13 mouse cellular contexts compared by ENCODE assay signal in the genomic region with DNA sequence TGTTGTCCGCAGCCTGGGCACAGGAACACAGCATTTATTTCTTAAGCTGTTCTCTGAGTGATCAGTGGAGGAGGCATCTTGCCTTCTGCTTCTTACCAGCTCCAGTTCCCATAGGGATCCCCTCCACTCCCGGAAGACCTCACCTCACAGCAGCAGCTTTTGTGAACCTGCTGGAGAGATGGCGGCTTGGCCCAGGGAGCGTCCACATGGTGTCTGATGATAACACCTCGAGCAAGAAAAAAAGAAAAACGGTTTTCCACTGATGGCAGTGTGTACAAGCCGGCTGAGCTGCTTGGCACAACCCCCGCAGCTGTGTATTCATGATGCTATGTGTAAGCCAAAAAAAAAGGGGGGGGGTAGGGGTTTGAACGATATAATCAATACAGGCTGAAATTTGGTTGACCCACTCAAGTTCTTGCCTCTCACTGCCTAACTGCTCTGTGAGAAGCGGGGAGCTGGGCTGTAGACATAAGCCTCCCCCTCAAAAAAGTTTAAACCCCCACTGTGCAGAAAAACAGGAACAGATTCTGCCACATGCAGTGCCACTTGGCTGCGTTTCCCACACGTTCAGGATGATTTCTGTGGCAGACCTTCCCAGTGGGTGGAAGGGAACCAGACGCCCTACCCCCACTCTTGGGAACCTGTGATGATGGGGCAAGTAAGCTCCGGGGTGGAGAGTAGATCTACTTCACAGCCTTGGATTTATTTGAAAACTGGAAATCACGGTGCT.
DNase-seq lines count a peak whose midpoint lies in the region; ATAC-seq lines count a peak whose summit lies in the region.
"Had no signal": no experiment of that assay in that cellular context is flagged by ENCODE, and none has a peak within 500 bp of the region (broad histone marks: within the 10 kb centered on the region; RNA-seq: fewer than 3 reads in every experiment).

No protein-coding gene starts in this region.

- no peak overlapping the region for H3K27ac ChIP-seq in intestine, embryonic 16.5 days (ENCODE audit: low read length)
- H3K27ac ChIP-seq: embryonic facial prominence, embryonic 13.5 days; stomach, embryonic 15.5 days had no signal

- DNase-seq in spleen, postnatal 36 days (ENCODE audit: low spot score in 2 of 2) = peak; percentile 5 to 8
- DNase-seq in spleen, adult 12 weeks (ENCODE audit: low spot score) = no peak
- peak; percentile 72 to 80 for DNase-seq in frontal cortex, postnatal 36 days (ENCODE audit: low spot score in 2 of 2)
- peak; percentile 65 to 92 for DNase-seq in left cerebral cortex, postnatal 25 days (ENCODE audit: low spot score in 2 of 2)
- no peak for DNase-seq in thymus, postnatal 10 days (ENCODE audit: low spot score in 2 of 2)
- DNase-seq: adrenal gland, adult 8-10 months; kidney, postnatal 14 days; lung, embryonic 14.5 days had no signal

- H3K9me3 ChIP-seq in intestine, embryonic 16.5 days (ENCODE audit: control insufficient read depth, low read length) = no peaks in the 10 kb centered on the region
- H3K9me3 ChIP-seq: embryonic facial prominence, embryonic 13.5 days; stomach, embryonic 15.5 days had no signal

- H3K36me3 ChIP-seq in intestine, embryonic 16.5 days (ENCODE audit: control insufficient read depth, insufficient read depth, low read length) = no peaks in the 10 kb centered on the region
- H3K36me3 ChIP-seq: embryonic facial prominence, embryonic 13.5 days; stomach, embryonic 15.5 days had no signal

- no peak overlapping the region for H3K4me3 ChIP-seq in intestine, embryonic 16.5 days (ENCODE audit: low read length)
- H3K4me3 ChIP-seq: embryonic facial prominence, embryonic 13.5 days; stomach, embryonic 15.5 days had no signal

- no peak overlapping the region for H3K9ac ChIP-seq in intestine, embryonic 16.5 days (ENCODE audit: low read depth, low read length)
- H3K9ac ChIP-seq: embryonic facial prominence, embryonic 13.5 days; lung, embryonic 14.5 days; stomach, embryonic 15.5 days had no signal

- WGBS in intestine, embryonic 16.5 days = 81% methylated on average over 15 of the region's 15 CpGs

- no peaks in the 10 kb centered on the region for H3K4me1 ChIP-seq in intestine, embryonic 16.5 days (ENCODE audit: control insufficient read depth, insufficient read depth, low read length)
- H3K4me1 ChIP-seq: stomach, embryonic 15.5 days had no signal

- no peaks in the 10 kb centered on the region for H3K27me3 ChIP-seq in intestine, embryonic 16.5 days (replicated peaks; ENCODE audit: control insufficient read depth, insufficient read depth, low read length)
- H3K27me3 ChIP-seq: embryonic facial prominence, embryonic 13.5 days; stomach, embryonic 15.5 days had no signal

- H3K4me2 ChIP-seq in intestine, embryonic 16.5 days (ENCODE audit: low read depth, low read length) = no peak overlapping the region
- H3K4me2 ChIP-seq: embryonic facial prominence, embryonic 13.5 days; lung, embryonic 14.5 days; stomach, embryonic 15.5 days had no signal

- ATAC-seq in intestine, embryonic 16.5 days = no peak
- no peak for ATAC-seq in erythroblast, adult 5-6 weeks (replicated peaks; ENCODE audit: low FRiP score, poor library complexity, severe bottlenecking)
- ATAC-seq in activated CD4-positive, CD25-positive, alpha-beta regulatory T cell, adult 4 months = no peak

- intact Hi-C loops in left cerebral cortex, postnatal 25 days (cut with DNase I) = loop anchor here (5.0 to 10.0 kb wide), 3 partner anchors 110 to 1268 kb away; no protein-coding TSS in a partner anchor

Comparison
In these comparisons a context has a peak if more than half of its experiments do, and no peak if none do; other contexts are left out.
1. DNase-seq: peak in spleen, postnatal 36 days (2 of 2), frontal cortex, postnatal 36 days (2 of 2) and left cerebral cortex, postnatal 25 days (2 of 2); none in spleen, adult 12 weeks (single experiment) and thymus, postnatal 10 days (0 of 2).